Mouse (Mus musculus) gastrocnemius, postnatal 25 days (tissue): Measurements from ENCODE around the gene Mum1. TPM values are rescaled to one million over a fixed set of nuclear protein-coding genes. Genes with fewer than 3 reads are reported as not detected.

Experiments
- DNase-seq: peaks from one replicate; pipeline ENCODE4 v3.0.0; 2022
- total RNA-seq, 2 experiments: library from RNA; stranded (reverse); gene quantifications; 1 replicate in 1 of 2; 2 replicates in 1 of 2; pipeline ENCODE4 v1.2.3; 2021

The Mum1 gene
- total RNA-seq, 2 experiments from 2014 or later, result 14.5 to 14.8 TPM

DNA sequence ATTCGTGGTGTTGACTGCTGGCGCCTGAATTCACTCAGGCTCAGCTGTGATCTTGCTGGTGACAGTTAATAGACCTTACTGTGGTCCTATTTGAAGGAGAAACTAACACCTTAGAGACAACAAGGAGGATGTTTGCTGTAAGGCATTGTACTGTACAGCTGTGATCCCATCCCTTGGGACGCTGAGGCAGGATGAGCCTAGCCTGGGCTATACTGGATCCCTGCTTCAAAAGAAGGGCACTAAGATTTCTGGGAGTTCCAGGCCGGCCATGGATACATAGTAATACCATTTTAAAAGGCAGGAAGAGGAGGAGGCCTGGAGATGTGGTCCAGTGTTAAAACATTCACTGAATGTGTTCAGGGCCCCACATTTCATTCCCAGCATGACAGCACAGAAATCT, 24.3 kb downstream of the Mum1 start:
- no peak for DNase-seq

DNA sequence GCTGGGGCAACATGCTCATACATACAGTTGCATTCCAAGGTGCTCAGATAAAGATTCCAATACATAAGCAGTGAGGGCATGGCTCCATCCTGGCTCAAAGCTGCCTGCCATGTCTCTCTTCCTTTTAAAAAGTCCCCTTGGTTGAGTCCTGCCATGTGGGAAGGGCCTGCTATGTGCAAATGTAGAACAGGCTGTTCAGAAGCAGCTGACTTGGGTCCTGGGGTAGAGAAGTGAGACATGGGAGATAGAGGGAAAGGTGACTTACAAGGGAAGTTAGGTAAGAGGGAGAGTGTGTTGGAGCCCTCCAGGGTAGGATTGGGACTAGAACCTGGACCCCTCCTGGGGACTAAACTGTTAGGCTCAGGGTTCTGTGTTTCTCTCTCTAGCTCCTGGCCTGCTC, 25.8 kb downstream of the Mum1 start:
- no peak for DNase-seq

DNA sequence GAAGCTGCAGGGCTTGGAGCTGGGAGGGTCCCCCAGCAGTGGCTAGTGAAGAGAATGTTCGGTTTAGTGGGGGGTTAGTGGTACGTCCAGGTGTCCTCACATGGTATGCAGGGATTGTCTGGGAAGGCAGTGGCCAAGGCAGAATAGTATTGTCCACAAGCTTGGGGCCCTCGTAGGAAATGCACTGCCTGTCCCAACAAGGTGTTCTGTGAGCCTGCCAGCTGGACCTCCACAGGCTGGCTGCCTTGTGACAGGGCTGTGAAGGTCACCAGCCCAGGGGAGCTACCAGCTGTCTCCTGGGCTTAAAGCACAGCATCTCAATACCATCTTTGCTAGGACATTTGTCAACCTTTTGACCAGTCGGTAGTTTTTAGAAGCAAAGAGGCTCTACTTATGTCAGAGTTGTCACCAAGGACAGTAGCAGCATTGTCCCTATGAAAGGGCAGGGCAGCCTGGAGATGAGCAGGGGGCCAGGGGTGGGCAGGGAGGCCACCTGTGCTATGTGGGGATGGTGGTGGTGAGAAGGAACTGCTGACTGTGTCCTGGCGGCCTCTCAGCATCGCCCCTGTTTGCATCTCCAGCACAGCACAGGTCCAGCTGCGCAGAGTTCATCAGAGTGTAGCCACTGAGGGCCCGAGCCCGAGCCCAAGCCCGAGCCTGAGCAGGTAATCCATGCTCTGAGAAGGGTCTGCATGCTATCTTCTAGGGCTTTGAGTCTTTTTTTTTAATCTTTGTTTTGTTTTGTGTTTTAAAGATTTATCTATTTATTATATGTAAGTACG, 26.4 kb downstream of the Mum1 start:
- peak; percentile 59 for DNase-seq

DNA sequence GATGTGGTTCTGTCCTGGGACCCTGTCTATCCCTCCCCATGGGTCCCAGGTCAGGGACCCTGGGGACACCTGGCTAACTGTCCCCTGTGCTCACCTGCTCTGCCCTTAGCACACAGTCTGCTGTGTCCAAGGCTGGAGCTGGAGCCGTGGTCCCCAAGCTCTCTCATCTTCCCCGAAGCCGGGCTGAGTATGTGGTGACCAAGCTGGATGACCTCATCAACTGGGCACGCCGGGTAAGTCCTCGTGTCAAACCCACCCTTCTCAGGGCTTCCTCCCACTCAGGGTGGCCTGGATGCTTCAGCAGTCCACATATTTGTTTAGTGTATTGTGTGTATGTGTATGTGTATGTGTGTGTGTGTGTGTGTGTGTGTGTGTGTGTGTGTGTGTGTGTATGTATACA, 27.3 kb downstream of the Mum1 start:
- DNase-seq, result no peak

DNA sequence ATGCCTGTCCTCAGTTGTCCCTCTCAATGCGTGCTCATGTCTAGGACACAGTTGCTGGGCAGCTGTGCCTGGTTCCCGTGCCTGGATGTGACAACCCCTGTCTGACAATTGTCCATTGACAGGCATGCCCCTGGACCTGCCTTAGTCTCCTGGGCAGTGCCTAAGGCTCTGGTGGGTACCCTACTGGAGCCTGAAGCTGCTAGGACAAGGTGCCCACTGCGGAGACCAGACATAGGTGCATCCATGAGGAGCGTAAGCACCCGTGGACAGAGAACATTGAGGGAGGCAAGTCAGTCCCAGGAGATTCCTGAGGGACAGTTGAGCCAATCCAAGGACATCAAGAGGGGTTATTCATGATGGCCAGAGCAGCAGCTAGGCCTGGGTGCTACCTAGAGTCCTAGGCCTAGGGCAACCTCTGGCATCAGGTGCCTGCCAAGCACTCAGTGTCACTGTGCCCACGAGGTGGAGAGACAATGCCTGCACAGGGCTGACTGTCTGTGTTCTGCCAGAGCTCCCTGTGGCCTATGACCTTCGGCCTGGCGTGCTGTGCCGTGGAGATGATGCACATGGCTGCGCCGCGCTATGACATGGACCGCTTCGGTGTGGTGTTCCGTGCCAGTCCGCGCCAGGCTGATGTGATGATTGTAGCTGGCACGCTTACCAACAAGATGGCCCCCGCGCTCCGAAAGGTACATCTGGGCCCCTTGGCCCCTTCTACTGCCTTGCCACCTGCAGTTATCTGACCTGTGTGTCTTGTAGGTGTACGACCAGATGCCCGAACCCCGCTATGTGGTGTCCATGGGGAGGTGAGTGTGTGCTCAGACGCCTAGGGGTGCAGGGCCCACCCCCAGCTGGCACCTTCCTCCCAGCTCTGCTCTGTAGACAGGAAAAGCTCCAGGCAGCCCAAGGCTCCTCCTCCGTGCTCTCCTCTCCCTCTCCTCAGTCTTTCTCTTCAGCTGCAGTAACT, 28.4 kb downstream of the Mum1 start:
- no peak for DNase-seq

DNA sequence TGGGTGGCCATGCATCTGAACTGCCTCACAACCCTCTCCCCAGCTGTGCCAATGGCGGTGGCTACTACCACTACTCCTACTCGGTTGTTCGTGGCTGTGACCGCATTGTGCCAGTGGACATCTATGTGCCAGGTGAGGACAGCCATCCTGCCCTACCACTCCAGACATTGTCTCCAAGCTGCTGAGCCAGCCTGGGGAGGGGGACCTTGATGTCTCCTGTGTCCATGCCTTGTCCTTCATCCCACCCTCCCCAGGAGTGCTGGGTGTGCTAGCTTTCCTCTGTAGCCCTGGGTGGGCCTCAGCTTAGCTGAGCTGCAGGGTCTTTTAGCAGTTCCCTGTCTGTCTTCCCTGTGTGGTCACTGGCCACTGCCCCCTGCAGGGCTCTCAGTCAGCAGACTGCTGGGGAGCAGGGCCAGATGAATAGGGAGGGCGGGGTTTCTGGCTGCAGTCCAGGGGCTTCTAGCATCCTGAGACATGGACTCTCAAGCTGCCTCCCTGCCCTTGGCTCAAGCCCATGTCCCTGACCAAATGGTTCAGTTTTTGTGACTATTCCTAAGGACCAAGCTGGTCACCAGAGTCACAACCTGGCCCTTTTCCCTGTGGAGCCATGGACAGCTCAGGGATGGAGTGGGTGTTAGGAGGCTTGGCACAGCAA, 29.8 kb downstream of the Mum1 start:
- no peak for DNase-seq

DNA sequence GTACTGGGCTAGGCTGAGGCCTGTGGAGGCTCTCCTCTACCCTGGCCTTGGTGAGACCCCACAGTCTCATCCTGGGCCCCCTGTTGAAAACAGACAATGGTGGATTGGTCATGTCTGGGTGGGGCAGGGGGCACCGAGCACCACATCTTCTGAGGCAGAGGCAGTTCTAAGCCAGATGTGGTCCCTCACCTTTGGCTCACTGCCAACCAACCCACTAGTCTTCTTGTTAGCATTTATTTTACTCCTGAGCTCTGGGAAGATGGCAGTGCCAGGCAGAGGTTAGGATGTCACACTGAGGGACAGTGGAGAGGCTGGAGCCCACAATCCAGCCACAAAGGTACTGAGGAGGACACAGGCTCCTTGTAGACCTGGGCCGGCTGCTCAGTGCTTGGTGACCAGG, 31.7 kb downstream of the Mum1 start:
- no peak for DNase-seq

DNA sequence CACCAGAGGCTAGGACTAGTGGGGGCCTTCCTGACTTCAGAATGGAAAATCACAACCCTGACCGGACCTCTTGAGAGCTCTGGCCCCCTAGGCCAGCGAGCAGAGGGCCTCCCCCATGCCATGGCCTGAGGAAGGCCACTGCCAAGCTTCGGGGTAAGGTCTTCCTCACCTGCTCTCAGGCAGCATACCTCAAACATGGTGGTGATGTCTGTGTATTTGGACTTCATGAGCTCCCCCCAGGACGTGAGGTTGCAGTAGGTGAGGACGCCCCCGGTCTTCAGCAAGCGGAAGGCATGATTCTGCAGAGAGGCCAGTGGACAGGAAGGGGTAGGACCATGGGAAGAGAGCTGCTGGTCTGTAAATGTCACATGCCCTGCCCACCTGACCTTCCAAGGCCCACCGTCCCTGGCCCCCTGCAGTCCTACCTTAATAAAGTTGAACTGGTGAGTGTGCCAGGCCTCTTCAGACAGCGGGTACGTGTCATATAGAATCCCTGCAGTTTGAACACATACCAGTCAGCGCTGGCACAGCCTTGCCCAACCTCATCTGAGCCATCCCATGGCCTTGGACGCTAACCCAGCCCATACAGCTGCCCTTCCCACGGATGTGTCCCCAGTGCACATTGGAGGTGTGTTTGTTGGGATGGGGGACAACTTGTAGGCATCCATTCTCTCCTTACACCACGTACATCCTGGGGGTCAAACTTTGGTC, 32.7 kb downstream of the Mum1 start:
- DNase-seq, result no peak

DNA sequence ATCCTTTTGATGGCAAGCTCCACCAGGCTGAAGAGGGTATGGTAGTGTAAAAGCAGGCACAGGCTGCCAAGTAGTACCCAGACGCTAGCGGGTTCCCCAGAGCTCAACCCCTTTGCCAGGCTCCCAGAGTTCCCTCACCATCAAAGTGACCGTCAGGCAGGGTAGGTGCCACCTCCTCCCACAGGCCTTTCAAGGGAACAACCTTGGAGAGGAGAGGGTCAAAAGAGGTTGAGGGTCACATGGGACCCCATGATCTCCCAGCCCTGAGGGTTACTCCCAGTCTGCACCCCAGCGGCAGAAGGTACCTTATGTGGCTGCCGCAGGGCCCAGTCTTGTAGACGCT, 33.2 kb downstream of the Mum1 start:
- DNase-seq, result no peak

DNA sequence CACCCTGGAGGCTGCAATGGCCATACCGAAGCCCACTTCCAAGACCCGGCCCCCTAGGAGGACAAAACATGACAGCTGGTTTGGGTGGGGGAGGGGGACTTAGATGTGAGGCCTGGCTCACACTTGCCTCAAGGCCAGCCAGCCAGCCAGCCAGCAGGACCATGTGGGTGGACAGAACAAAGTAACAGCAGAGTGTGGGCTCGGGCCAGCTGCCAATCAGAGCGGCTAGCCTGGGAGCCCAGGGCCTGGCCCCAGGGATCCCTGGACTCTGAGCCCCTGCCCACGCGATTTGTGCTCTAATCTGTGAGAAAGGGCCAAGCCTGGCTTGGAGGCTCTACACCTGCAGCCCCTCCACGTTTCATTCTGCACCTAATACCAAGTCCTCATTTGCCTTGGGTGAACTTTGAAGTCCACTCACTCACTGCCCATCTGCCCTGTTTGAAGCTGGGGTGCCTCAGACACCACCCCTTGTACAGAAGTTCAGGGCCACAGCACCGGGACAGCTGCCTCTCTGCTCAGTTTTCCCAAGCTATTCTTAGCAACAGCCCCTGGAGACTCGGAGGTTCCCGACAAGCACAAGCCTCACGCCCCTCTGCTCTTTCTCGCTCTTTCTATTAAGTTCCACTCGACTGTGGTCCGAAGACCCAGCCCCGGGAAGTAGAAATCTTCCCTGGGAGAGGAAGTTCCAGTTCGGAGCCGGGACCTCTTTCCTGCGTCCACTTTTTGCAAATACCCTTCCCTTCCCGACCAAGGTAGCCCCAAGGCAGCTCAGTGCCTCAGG, 33.8 kb downstream of the Mum1 start:
- peak; percentile 72 for DNase-seq

DNA sequence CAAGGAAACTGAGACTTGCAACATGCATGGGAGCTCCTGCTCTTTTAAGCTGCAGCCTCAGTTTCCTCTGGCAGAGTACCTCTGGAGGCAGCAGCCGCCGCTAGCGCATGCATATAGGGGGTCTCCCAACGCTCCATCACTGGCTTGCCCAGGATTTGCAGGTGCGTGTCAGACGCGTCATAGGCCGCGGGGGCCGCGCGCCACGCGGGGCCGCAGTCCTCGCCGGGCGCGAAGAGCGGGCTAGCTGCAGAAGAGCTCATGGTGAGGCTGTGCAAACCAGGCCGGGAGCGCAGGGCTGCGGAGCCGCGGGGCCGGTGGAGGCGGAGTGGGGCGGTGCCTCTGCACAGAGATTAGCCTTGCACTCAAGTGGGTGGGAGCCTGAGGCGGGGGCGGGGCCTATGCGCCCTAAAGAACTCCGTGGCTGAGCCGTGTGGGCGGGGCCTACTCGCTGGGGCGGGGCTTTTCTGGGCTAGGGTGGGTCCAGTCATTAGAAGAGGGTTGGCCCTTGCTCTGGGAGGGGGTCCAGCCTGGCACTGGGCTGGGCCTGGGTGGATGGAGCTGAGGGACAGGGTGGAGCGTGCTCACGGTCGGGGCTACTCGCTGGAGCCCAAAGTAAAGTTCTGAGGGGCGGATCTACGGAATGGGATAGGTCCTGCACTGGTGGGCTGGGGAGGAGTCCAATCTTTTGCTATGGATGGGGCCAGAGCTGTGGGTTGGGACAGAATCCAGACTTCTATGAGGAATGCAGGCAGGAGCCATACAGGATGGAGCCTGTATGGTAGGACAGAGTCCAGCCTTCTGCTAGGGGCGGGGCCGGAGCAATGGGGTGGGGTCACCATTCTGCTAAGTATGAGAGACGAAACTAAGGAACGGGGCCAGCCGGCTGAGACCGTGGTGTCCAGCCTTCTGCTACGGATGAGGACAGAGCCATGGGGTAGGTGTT, 34.7 kb downstream of the Mum1 start, which contains the start of the genes Gamt and Dazap1:
TSS of gene Gamt (minus strand) at position 371 of the 943 bp plus-strand sequence.
TSS of gene Dazap1 (plus strand) at position 845 of the 943 bp plus-strand sequence.
- peak; percentile 98 for DNase-seq

DNA sequence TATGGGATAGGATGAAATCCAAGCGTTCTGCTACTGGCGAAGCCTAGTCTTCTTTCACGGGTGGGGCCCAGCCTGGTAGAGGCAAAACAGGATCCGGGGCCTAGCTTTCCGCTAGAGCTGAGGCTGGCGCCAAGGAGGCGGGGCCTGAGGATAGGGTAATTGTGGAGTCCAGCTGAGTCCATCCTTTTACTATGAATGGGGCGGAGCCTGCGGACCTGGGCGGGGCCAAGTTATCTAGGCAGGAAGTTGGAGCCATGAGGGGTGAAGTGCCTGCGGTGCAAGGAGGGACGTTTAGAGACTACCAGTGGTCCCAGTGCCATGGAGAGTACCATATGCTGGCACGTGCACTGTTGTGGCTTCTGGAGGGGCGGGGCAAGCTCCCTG, 35.3 kb downstream of the Mum1 start:
- peak; percentile 96 for DNase-seq

DNA sequence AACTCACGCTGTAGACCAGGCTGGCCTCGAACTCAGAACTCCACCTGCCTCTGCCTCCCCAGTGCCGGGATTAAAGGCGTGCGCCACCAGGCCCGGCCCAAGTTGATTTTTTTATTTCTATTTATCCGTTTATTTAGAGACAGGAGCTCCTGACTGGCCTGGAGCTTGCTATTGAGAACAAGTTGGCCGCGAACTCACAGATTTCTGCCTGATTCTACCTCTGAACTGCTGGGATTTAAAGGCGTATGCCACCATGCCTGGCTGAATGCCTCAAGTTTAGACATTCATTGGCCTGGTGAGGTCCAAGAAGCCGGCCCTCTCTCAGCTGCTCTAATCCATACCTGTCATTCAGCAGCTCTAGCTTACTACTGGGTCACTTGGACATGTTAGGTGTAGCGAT, 35.9 kb downstream of the Mum1 start:
- no peak for DNase-seq

DNA sequence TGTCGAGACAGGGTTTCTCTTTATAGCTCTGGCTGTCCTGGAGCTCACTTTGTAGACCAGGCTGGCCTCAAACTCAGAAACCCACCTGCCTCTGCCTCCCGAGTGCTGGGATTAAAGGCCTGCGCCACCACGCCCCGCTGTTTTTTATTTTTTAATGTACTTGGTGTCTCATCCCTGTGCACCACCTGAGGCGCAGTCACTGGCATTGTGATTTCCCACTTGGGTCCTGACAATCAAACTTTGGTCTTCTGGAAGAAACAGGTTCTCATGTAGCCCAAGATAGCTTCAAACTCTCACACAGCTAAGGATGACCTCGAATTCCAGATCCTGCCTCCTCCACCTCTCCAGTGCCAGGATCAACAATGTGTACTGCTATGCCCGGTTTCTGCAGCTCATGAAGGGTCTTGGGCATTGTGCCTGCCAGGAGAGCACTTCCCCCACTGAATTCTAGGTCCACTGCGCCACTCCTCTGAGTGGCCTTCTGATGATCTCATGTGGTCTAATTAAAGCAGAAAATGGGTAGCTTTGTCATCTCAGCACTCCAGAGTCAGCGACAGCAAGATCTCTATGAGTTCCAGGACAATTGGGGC, 36.6 kb downstream of the Mum1 start:
- no peak for DNase-seq

DNA sequence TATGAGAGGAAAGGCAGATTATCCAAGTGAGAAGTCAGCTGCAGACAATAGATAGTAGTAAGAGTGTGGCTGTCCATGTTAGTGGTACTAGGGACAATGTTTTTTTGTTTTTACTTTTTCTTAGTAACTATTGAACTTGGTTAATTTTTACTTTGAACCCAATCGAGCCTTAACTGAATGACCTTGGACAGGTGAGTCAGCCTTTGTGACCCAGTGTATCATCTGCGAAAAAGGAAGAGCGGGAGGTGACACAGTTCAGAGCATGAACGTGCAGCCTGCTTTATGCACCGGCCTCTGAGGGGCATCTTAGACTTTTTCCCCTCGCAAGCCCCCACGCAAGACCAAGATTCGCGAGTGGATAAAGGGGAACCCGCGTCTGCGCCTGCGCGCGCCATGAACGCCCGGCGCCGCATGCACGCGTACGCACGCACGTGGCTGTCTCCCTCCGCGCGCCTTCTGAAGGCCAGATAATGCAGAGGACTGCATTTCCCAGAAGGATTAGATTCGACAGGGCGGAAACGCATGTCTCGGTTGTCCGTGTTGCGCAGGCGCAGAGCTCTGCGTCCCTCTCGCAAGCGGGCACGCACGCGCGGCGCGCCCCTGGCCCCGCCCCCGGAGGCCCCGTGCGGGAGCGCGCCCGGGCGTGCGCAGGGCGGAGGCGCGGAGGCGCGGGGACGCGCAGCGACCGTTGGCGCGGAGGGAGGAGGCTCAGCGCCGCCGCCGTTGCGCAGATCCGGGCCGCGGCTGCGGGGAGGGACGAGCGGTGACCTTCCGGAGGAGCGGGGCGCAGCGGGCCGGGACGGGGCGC, 38.3 kb downstream of the Mum1 start:
- DNase-seq, result peak; percentile 99

DNA sequence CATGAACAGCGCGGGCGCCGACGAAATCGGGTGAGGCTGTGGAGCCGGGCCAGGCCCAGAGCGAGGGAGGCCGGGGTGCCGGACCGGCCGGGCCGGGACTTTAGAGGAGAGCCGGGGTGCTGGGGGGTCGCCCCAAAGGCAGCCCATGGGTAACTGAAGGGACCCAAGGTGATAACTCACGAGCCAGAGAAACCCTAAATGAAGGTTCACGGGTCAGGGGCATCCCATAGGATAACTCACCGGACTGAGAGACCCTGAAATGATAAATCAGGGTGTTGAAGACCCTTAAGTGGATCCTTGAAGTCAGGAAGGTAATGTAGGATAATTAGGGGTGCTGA, 38.9 kb downstream of the Mum1 start:
- no peak for DNase-seq

DNA sequence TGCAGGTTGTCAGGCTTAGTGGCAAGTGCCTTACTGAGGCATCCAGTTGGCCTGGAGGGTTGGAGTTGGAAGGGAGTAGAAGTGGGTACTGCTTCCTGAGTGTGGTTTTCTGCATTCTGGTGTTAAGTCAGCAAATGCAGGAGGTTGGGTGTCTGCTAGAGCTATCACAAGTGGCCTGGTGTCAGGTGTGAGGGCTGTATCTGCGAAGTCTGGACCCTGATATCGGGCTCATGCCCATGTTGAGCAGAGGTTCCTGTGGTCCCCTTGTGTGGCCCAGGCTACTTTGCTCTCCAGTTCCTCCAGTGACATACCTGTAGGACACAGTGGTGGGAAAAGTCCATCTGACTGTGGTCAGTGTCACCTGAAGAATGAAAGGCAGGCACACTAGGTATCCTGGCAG, 43.9 kb downstream of the Mum1 start:
- DNase-seq, result no peak

DNA sequence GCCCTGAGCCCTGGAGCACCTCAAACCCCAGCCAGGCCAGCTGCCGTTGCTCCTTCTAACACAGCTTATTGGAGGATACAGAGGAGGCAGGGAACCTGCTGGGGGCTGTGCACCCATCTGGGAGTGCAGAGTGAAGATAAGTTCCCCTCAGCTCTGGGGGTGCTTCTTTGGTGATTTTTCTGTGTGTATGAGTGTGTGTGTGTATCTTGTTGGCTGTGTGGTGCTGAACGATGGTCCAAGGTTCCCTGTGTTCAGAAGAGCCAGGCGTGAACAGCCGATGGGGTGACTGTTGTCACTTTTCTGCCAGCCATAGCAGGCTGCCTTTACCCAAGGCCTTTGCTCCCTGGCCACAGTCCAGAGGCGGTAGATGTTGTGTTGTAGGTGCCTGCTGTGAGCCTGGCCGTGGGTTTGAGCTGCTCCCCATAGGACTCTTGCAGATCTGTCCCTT, 44.5 kb downstream of the Mum1 start:
- no peak for DNase-seq
